In genomic region chr9:75625556-75626307, GRCm38 (mm10) we compare ENCODE assay signal across 9 mouse cellular contexts. TPM values are rescaled to one million over a fixed set of nuclear protein-coding genes. Genes with fewer than 3 reads are reported as not detected.
A peak's percentile ranks its signal among the peaks of the same experiment; 100 is the strongest.
DNase-seq lines count a peak whose midpoint lies in the region; ATAC-seq and TF ChIP-seq lines count a peak whose summit lies in the region.
"Had no signal": no experiment of that assay in that cellular context is flagged by ENCODE, and none has a peak within 500 bp of the region (broad histone marks: within the 10 kb centered on the region; RNA-seq: fewer than 3 reads in every experiment).

Lysmd2 (plus strand) TSS chr9:75625741.

- peaks cover 7% of the 10 kb centered on the region for H3K27me3 ChIP-seq in spleen, adult 2 months (ENCODE audit: control insufficient read depth, insufficient read depth, low read length)
- no peaks in the 10 kb centered on the region for H3K27me3 ChIP-seq in embryonic facial prominence, embryonic 11.5 days (ENCODE audit: control insufficient read depth, insufficient read depth, low read length)
- peaks cover 7% of the 10 kb centered on the region for H3K27me3 ChIP-seq in limb, embryonic 12.5 days
- no peaks in the 10 kb centered on the region for H3K27me3 ChIP-seq in midbrain, embryonic 14.5 days (ENCODE audit: control insufficient read depth, insufficient read depth, low read length)
- H3K27me3 ChIP-seq in stomach, embryonic 14.5 days (ENCODE audit: control insufficient read depth, insufficient read depth, low read length), result no peaks in the 10 kb centered on the region

- peak within 1 kb of the TSS; percentile 57 for H3K27ac ChIP-seq in spleen, adult 2 months (ENCODE audit: insufficient read depth, low read length)
- peak within 1 kb of the TSS; percentile 59 for H3K27ac ChIP-seq in embryonic facial prominence, embryonic 11.5 days (replicated peaks; ENCODE audit: low read depth, low read length)
- peak within 1 kb of the TSS; percentile 91 for H3K27ac ChIP-seq in limb, embryonic 12.5 days
- peak within 1 kb of the TSS; percentile 97 for H3K27ac ChIP-seq in midbrain, embryonic 14.5 days (replicated peaks; ENCODE audit: low read depth, low read length)
- peak within 1 kb of the TSS; percentile 87; the same call in 1 of the 2 replicates for H3K27ac ChIP-seq in stomach, embryonic 14.5 days (ENCODE audit: low read length)

- DNase-seq in spleen, adult 2 months (ENCODE audit: low read depth in 1 of 2, low spot score in 2 of 2), result peak in 1 of 2 experiments; percentile 26
- DNase-seq in spleen, postnatal 14 days (ENCODE audit: low spot score in 2 of 2), result no peak
- DNase-seq in embryonic facial prominence, embryonic 11.5 days (ENCODE audit: low spot score), result peak; percentile 68
- DNase-seq in heart, adult 18-20 months, result peak; percentile 81 to 89
- peak; percentile 45 for DNase-seq in kidney, adult 18-20 months
- DNase-seq in midbrain, embryonic 14.5 days, result peak; percentile 85

- H3K9me3 ChIP-seq in embryonic facial prominence, embryonic 11.5 days (replicated peaks; ENCODE audit: control insufficient read depth, low read length), result no peaks in the 10 kb centered on the region
- no peaks in the 10 kb centered on the region for H3K9me3 ChIP-seq in limb, embryonic 12.5 days
- no peaks in the 10 kb centered on the region for H3K9me3 ChIP-seq in midbrain, embryonic 14.5 days (ENCODE audit: control insufficient read depth, low read length)
- H3K9me3 ChIP-seq in stomach, embryonic 14.5 days (ENCODE audit: control insufficient read depth, low read depth, low read length), result no peaks in the 10 kb centered on the region
- H3K9me3 ChIP-seq: G1E had no signal

- TF ChIP-seq CTCF in spleen, adult 2 months (IDR thresholded peaks at IDR 0.05; ENCODE audit: extremely low read depth, insufficient read depth, insufficient read length, insufficient replicate concordance), result no peak

- H3K4me2 ChIP-seq in embryonic facial prominence, embryonic 11.5 days (ENCODE audit: low read depth, low read length), result peak within 1 kb of the TSS; percentile 96
- peak within 1 kb of the TSS; percentile 76 for H3K4me2 ChIP-seq in limb, embryonic 12.5 days
- peak within 1 kb of the TSS; percentile 85 for H3K4me2 ChIP-seq in midbrain, embryonic 14.5 days (ENCODE audit: low read length)
- peak within 1 kb of the TSS; percentile 49 for H3K4me2 ChIP-seq in stomach, embryonic 14.5 days (replicated peaks; ENCODE audit: low read depth, low read length)

- H3K9ac ChIP-seq in embryonic facial prominence, embryonic 11.5 days (replicated peaks; ENCODE audit: low read length), result peak within 1 kb of the TSS; percentile 93
- H3K9ac ChIP-seq in limb, embryonic 12.5 days (replicated peaks), result peak within 1 kb of the TSS; percentile 91
- peak within 1 kb of the TSS; percentile 95 for H3K9ac ChIP-seq in midbrain, embryonic 14.5 days (replicated peaks; ENCODE audit: low read length)
- peak within 1 kb of the TSS; percentile 89 for H3K9ac ChIP-seq in stomach, embryonic 14.5 days (replicated peaks; ENCODE audit: low read depth, low read length)

- peak; percentile 87 for ATAC-seq in embryonic facial prominence, embryonic 11.5 days (replicated peaks; ENCODE audit: insufficient number of reproducible peaks, low FRiP score, low TSS enrichment, low read depth)
- ATAC-seq in limb, embryonic 12.5 days (ENCODE audit: insufficient number of reproducible peaks, insufficient read depth, low FRiP score, low TSS enrichment, low read depth), result peak; percentile 80
- ATAC-seq in midbrain, embryonic 14.5 days (ENCODE audit: low FRiP score, low TSS enrichment), result peak; percentile 89
- ATAC-seq in stomach, embryonic 14.5 days (ENCODE audit: insufficient number of reproducible peaks, insufficient read depth, low FRiP score, low read depth), result peak; percentile 89

- no peaks in the 10 kb centered on the region for H3K36me3 ChIP-seq in spleen, adult 2 months (ENCODE audit: control insufficient read depth, insufficient read depth, low read length)
- no peaks in the 10 kb centered on the region for H3K36me3 ChIP-seq in embryonic facial prominence, embryonic 11.5 days (replicated peaks; ENCODE audit: control insufficient read depth, insufficient read depth, low read depth, low read length)
- H3K36me3 ChIP-seq in limb, embryonic 12.5 days, result no peaks in the 10 kb centered on the region
- no peaks in the 10 kb centered on the region for H3K36me3 ChIP-seq in midbrain, embryonic 14.5 days (ENCODE audit: control insufficient read depth, insufficient read depth, low read length)
- no peaks in the 10 kb centered on the region for H3K36me3 ChIP-seq in stomach, embryonic 14.5 days (ENCODE audit: control insufficient read depth, insufficient read depth, low read length)
- H3K36me3 ChIP-seq: G1E had no signal

- TF ChIP-seq POLR2A in spleen, adult 2 months (IDR thresholded peaks at IDR 0.05; ENCODE audit: low read depth, low read length), result no peak

- WGBS in spleen, adult 2 months, result under 1% methylated on average over 75 of the region's 94 CpGs
- WGBS in embryonic facial prominence, embryonic 11.5 days, result under 1% methylated on average over 60 of the region's 94 CpGs
- WGBS in limb, embryonic 12.5 days, result under 1% methylated on average over 66 of the region's 94 CpGs
- under 1% methylated on average over 93 of the region's 94 CpGs for WGBS in midbrain, embryonic 14.5 days
- WGBS in stomach, embryonic 14.5 days, result under 1% methylated on average over 71 of the region's 94 CpGs

- H3K4me3 ChIP-seq in spleen, adult 2 months (ENCODE audit: extremely low read depth, insufficient read depth, insufficient read length), result peak within 1 kb of the TSS; percentile 72
- H3K4me3 ChIP-seq in embryonic facial prominence, embryonic 11.5 days (ENCODE audit: low read depth, low read length), result peak within 1 kb of the TSS; percentile 80
- peak within 1 kb of the TSS; percentile 79 for H3K4me3 ChIP-seq in limb, embryonic 12.5 days (replicated peaks)
- peak within 1 kb of the TSS; percentile 77 for H3K4me3 ChIP-seq in midbrain, embryonic 14.5 days (replicated peaks; ENCODE audit: low read depth, low read length)
- H3K4me3 ChIP-seq in stomach, embryonic 14.5 days (ENCODE audit: low read depth, low read length), result peak within 1 kb of the TSS; percentile 83

- peaks cover 5% of the 10 kb centered on the region; the same call in 1 of the 2 replicates for H3K4me1 ChIP-seq in spleen, adult 2 months (ENCODE audit: control insufficient read depth, insufficient read depth, insufficient read length)
- H3K4me1 ChIP-seq in embryonic facial prominence, embryonic 11.5 days (ENCODE audit: control insufficient read depth, insufficient read depth, low read length), result no peaks in the 10 kb centered on the region; the same call in 1 of the 2 replicates
- peaks cover 6% of the 10 kb centered on the region for H3K4me1 ChIP-seq in limb, embryonic 12.5 days (replicated peaks)
- 0 out of 2 replicates have a peak, but pooled peaks cover 4% of the 10 kb centered on the region for H3K4me1 ChIP-seq in midbrain, embryonic 14.5 days (ENCODE audit: control insufficient read depth, insufficient read depth, low read length)
- no peaks in the 10 kb centered on the region for H3K4me1 ChIP-seq in stomach, embryonic 14.5 days (ENCODE audit: control insufficient read depth, insufficient read depth, low read length)

RNA-seq across cellular contexts. Expression of gene Lysmd2, which starts in this region (rescaled TPM):
- 6.6 and 12.1 TPM in 2 replicates for polyA plus RNA-seq in spleen, adult 2 months (2012; rRNA removed)
- 21.2 and 21.7 TPM in 2 replicates for polyA plus RNA-seq in embryonic facial prominence, embryonic 11.5 days (2014; fragmentation: Nextera tagmentation; extraction: Ambion mirVana)
- 10 to 100 TPM in 1 of 2 experiments, 1 to 10 TPM in 1; 9.9 to 11.9 TPM for total RNA-seq in heart, adult 18-20 months (2021)
- polyA plus RNA-seq in limb, embryonic 12.5 days (2016; fragmentation: Nextera tagmentation; extraction: Ambion mirVana), result 22.0 and 25.8 TPM in 2 replicates
- 29.0 and 34.3 TPM in 2 replicates for polyA plus RNA-seq in midbrain, embryonic 14.5 days (2014; fragmentation: Nextera tagmentation; extraction: Ambion mirVana)
- 31.8 and 33.8 TPM in 2 replicates for polyA plus RNA-seq in stomach, embryonic 14.5 days (2014; fragmentation: Nextera tagmentation; extraction: Ambion mirVana)
- polyA plus RNA-seq: G1E had no signal

Comparison
In these comparisons a context has a peak if more than half of its experiments do, and no peak if none do; other contexts are left out.
1. DNase-seq: peak in embryonic facial prominence, embryonic 11.5 days (single experiment), heart, adult 18-20 months (2 of 2), kidney, adult 18-20 months (single experiment) and midbrain, embryonic 14.5 days (single experiment); none in spleen, postnatal 14 days (0 of 2).
2. Peak in every context shown above with its lines, with median percentiles within 50 percentile points of each other: H3K27ac ChIP-seq, H3K4me3 ChIP-seq, ATAC-seq, H3K4me2 ChIP-seq and H3K9ac ChIP-seq.